Mouse (Mus musculus): ENCODE measurements at regions not wholly inside any gene's neighbourhood (a gene's known extent, or its start where the extent isn't known, plus 50 kb on each side); places are given as distances from the start of the nearest gene placed in this dataset.
A peak's percentile ranks its signal among the peaks of the same experiment; 100 is the strongest.

- DNase-seq: no peak
These were observed 75.6 kb upstream of the Fbxl17 start for GRCm38 (mm10) chr17:63575316-63576007.

- DNase-seq: no peak
These were observed 83.1 kb upstream of the Fbxl17 start for GRCm38 (mm10) chr17:63582870-63583269.

GRCm38 (mm10) chr17:63607021-63607751 lies 107.4 kb upstream of the Fbxl17 start:
- no peak for DNase-seq

- DNase-seq: no peak
These were observed 122.9 kb upstream of the Fbxl17 start for GRCm38 (mm10) chr17:63622726-63623125.

- no peak for DNase-seq
These were observed 137.8 kb upstream of the Fbxl17 start for GRCm38 (mm10) chr17:63637598-63637997.

GRCm38 (mm10) chr17:63644390-63644789 lies 144.6 kb upstream of the Fbxl17 start:
- peak; percentile 94 for DNase-seq

GRCm38 (mm10) chr17:63657687-63658086 lies 157.9 kb upstream of the Fbxl17 start:
- no peak for DNase-seq

- peak; percentile 98 for DNase-seq
These were observed 161.1 kb upstream of the Fbxl17 start for GRCm38 (mm10) chr17:63660841-63661481.

- DNase-seq: peak; percentile 96
These were observed 161.8 kb upstream of the Fbxl17 start for GRCm38 (mm10) chr17:63661584-63661983.

- no peak for DNase-seq
These were observed 162.4 kb upstream of the Fbxl17 start for GRCm38 (mm10) chr17:63662251-63662650.

- peak; percentile 81 for DNase-seq
These were observed 177.0 kb upstream of the Fbxl17 start for GRCm38 (mm10) chr17:63676791-63677190.

- peak; percentile 98 for DNase-seq
These were observed 178.3 kb upstream of the Fbxl17 start for GRCm38 (mm10) chr17:63677996-63678657.

GRCm38 (mm10) chr17:63680479-63680878 lies 180.7 kb upstream of the Fbxl17 start:
- DNase-seq: peak; percentile 50

GRCm38 (mm10) chr17:63683345-63683744 lies 179.5 kb upstream of the Fer start:
- peak; percentile 79 for DNase-seq

GRCm38 (mm10) chr17:63684026-63684425 lies 178.8 kb upstream of the Fer start:
- DNase-seq: no peak

GRCm38 (mm10) chr17:63685956-63686355 lies 176.9 kb upstream of the Fer start:
- DNase-seq: peak; percentile 55

- peak; percentile 29 for DNase-seq
These were observed 176.5 kb upstream of the Fer start for GRCm38 (mm10) chr17:63686361-63686760.

GRCm38 (mm10) chr17:63689291-63689690 lies 173.6 kb upstream of the Fer start:
- peak; percentile 93 for DNase-seq

- peak; percentile 55 for DNase-seq
These were observed 171.8 kb upstream of the Fer start for GRCm38 (mm10) chr17:63690829-63691689.

- peak; percentile 62 for DNase-seq
These were observed 171.2 kb upstream of the Fer start for GRCm38 (mm10) chr17:63691690-63691968.

GRCm38 (mm10) chr17:63693274-63693673 lies 169.6 kb upstream of the Fer start:
- peak; percentile 30 for DNase-seq

GRCm38 (mm10) chr17:63699537-63699936 lies 163.3 kb upstream of the Fer start:
- peak; percentile 22 for DNase-seq

GRCm38 (mm10) chr17:63704991-63705390 lies 157.9 kb upstream of the Fer start:
- peak; percentile 36 for DNase-seq
